Mouse (Mus musculus) cerebellum, adult 2 months (tissue): ENCODE results near the gene Ccdc12. TPM values are rescaled to one million over a fixed set of nuclear protein-coding genes. Genes with fewer than 3 reads are reported as not detected.

Experiments used
- DNase-seq, 2 experiments: peaks; one replicate each; pipeline ENCODE4 v3.0.0; 2021
- H3K27ac ChIP-seq: fragments of 200-500 bp; 2 replicates; pipeline ENCODE4 v1.5.1; 2012; ENCODE audit warnings: low read length, control low read depth, inconsistent platforms; ENCODE audit not compliant: insufficient read depth
- H3K27me3 ChIP-seq: fragments of 200-500 bp; 2 replicates; pipeline ENCODE4 v1.6.1; 2012; ENCODE audit warnings: inconsistent platforms, mild to moderate bottlenecking, low read length, moderate library complexity; ENCODE audit not compliant: control insufficient read depth, insufficient read depth
- H3K4me1 ChIP-seq: fragments of 200-500 bp; 2 replicates; pipeline ENCODE4 v1.6.1; 2011; ENCODE audit warnings: low read length; ENCODE audit not compliant: control insufficient read depth, insufficient read depth
- H3K4me3 ChIP-seq: fragments of 200-500 bp; replicated peaks from 2 replicates; pipeline ENCODE3; 2011; ENCODE audit warnings: mild to moderate bottlenecking, low read depth, low read length, control low read depth; ENCODE audit not compliant: insufficient read depth
- CTCF ChIP-seq: fragments of 200-500 bp; IDR thresholded peaks from 2 replicates; pipeline ENCODE4 v1.5.1; 2011; ENCODE audit warnings: low read depth, mild to moderate bottlenecking, control low read depth, low read length, moderate library complexity, borderline replicate concordance; ENCODE audit not compliant: insufficient read depth
- POLR2A ChIP-seq: fragments of 200-500 bp; IDR thresholded peaks from 2 replicates; pipeline ENCODE4 v1.6.1; 2011; ENCODE audit warnings: low read length, control low read depth, borderline replicate concordance; ENCODE audit not compliant: insufficient read depth
- WGBS: fragments of 180-500 bp; shearing (Covaris S2); methylation state at CpG from one replicate; pipeline ENCODE4 v1.1.7; 2018; 5-methylcytosine and 5-hydroxymethylcytosine counted together
- polyA plus RNA-seq: library from polyadenylated mRNA; depleted of rRNA; stranded (reverse); fragments of >200 nt; gene quantifications from 2 replicates; pipeline ENCODE4 v1.2.3, GENCODE M21; 2012

Ccdc12 gene
- polyA plus RNA-seq, 1 experiment, result 102 TPM

GRCm38 (mm10) chr9:110731859-110732258, 75.6 kb downstream of the Ccdc12 start:
- Histone ChIP-seq H3K4me1 (peaks cover 7% of the 10 kb centered on the region), H3K4me3 (no peak overlapping the region), H3K27ac (no peak overlapping the region), H3K27me3 (no peaks in the 10 kb centered on the region; the same call in 1 of the 2 replicates)
- no peak for TF ChIP-seq CTCF
- TF ChIP-seq POLR2A, result no peak
- DNase-seq, result no peak
- 58% methylated on average over 4 of the region's 4 CpGs for WGBS

- peaks cover under 1% of the 10 kb centered on the region for H3K4me1 ChIP-seq
- no peak overlapping the region for H3K4me3 ChIP-seq
- no peak overlapping the region for H3K27ac ChIP-seq
- peak in 1 of 2 experiments; percentile 46 for DNase-seq
- TF ChIP-seq CTCF (no peak), POLR2A (no peak)
- no peaks in the 10 kb centered on the region; the same call in 1 of the 2 replicates for H3K27me3 ChIP-seq
- under 1% methylated on average over 26 of the region's 26 CpGs for WGBS
Measured at GRCm38 (mm10) chr9:110732623-110733022, 76.3 kb downstream of the Ccdc12 start.

- H3K27ac ChIP-seq, result no peak overlapping the region
Measured at GRCm38 (mm10) chr9:110733102-110733501, 76.8 kb downstream of the Ccdc12 start.

GRCm38 (mm10) chr9:110734154-110734553, 77.9 kb downstream of the Ccdc12 start:
- TF ChIP-seq CTCF, result no peak
- no peak for TF ChIP-seq POLR2A
- Histone ChIP-seq H3K4me3 (no peak overlapping the region), H3K27me3 (no peaks in the 10 kb centered on the region; the same call in 1 of the 2 replicates), H3K4me1 (no peaks in the 10 kb centered on the region; the same call in 1 of the 2 replicates), H3K27ac (no peak overlapping the region)
- no peak for DNase-seq
- WGBS, result 76% methylated on average over 7 of the region's 7 CpGs

More at GRCm38 (mm10) chr9:110733102-110733501, 76.8 kb downstream of the Ccdc12 start:
- TF ChIP-seq POLR2A, result no peak
- no peak for TF ChIP-seq CTCF
- no peaks in the 10 kb centered on the region; the same call in 1 of the 2 replicates for H3K27me3 ChIP-seq
- H3K4me3 ChIP-seq, result no peak overlapping the region
- DNase-seq, result no peak
- H3K4me1 ChIP-seq, result no peaks in the 10 kb centered on the region; the same call in 1 of the 2 replicates
- WGBS, result 14% methylated on average over 8 of the region's 8 CpGs

- TF ChIP-seq POLR2A, result no peak
- no peak for TF ChIP-seq CTCF
- Histone ChIP-seq H3K4me3 (no peak overlapping the region), H3K4me1 (no peaks in the 10 kb centered on the region; the same call in 1 of the 2 replicates), H3K27ac (no peak overlapping the region), H3K27me3 (no peaks in the 10 kb centered on the region; the same call in 1 of the 2 replicates)
- 11% methylated on average over 9 of the region's 9 CpGs for WGBS
- peak in 1 of 2 experiments; percentile 27 for DNase-seq
Measured at GRCm38 (mm10) chr9:110736362-110736761, 80.1 kb downstream of the Ccdc12 start.

- Histone ChIP-seq H3K4me3 (no peak overlapping the region), H3K27ac (no peak overlapping the region), H3K4me1 (no peaks in the 10 kb centered on the region; the same call in 1 of the 2 replicates), H3K27me3 (peaks cover 2% of the 10 kb centered on the region; the same call in 1 of the 2 replicates)
- WGBS, result 21% methylated on average over 1 of the region's 1 CpGs
- TF ChIP-seq POLR2A, result no peak
- no peak for TF ChIP-seq CTCF
- DNase-seq, result no peak
Measured at GRCm38 (mm10) chr9:110738054-110738453, 81.8 kb downstream of the Ccdc12 start.

- no peak overlapping the region for H3K4me3 ChIP-seq
- no peak for DNase-seq
Measured at GRCm38 (mm10) chr9:110739961-110740360, 83.7 kb downstream of the Ccdc12 start.

GRCm38 (mm10) chr9:110741711-110742294, 85.5 kb downstream of the Ccdc12 start, which contains the start of gene Myl3:
Myl3 (plus strand) TSS chr9:110741861.
- WGBS, result 7% methylated on average over 17 of the region's 17 CpGs
- peaks cover 6% of the 10 kb centered on the region; the same call in 1 of the 2 replicates for H3K27me3 ChIP-seq
- DNase-seq, result no peak
- no peak for TF ChIP-seq CTCF
- TF ChIP-seq POLR2A, result no peak
- H3K27ac ChIP-seq, result no peak within 1 kb of the TSS
- H3K4me1 ChIP-seq, result no peaks in the 10 kb centered on the region
- H3K4me3 ChIP-seq, result no peak within 1 kb of the TSS

More at GRCm38 (mm10) chr9:110739961-110740360, 83.7 kb downstream of the Ccdc12 start:
- 85% methylated on average over 7 of the region's 7 CpGs for WGBS
- Histone ChIP-seq H3K4me1 (no peaks in the 10 kb centered on the region; the same call in 1 of the 2 replicates), H3K27ac (no peak overlapping the region), H3K27me3 (peaks cover 6% of the 10 kb centered on the region; the same call in 1 of the 2 replicates)
- TF ChIP-seq CTCF (no peak), POLR2A (no peak)
